Mouse (Mus musculus): Measurements from ENCODE around the gene Daam1. TPM values are rescaled to one million over a fixed set of nuclear protein-coding genes. Genes with fewer than 3 reads are reported as not detected.

Daam1 gene
- total RNA-seq, 2 experiments from 2014 or later: 66.6 to 71.9 TPM

DNA sequence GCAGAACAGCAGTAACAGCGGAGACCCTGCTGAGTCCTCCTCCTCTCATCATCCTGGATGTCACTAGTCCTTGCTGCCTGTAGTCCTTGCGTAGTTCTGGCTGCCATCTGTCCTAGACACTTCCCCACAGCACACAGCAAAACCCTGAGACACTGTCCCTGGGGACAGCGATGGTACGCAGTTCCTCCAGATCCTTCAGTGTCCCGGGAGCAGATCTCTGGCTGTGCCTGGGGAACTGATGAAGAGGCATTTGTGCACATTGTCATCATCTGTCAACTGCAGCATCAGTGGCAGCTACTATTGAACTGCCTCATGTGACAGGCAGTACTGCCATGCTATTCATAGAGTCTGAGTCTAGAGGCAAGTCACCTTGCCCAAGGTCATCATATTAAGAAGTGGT, 107.6 kb downstream of the Daam1 start:
- DNase-seq: no peak

DNA sequence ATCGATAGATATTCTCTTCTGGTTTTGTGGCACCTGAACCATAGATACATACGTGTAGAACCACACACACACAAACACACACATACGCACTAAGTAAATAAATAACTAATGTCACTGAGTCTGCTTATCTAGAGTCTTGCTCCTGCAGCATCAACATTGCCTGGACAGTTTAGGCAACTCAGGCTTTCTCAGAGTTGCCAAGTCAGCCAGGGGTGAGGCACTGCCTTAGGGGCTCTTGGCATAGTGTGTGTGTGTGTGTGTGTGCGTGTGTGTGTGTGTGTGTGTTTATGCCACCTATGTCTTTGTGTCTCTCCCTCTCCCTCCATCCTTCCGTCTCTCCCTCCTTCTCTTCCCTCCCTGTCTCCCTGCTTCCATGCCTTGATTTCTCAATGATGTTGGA, 110.4 kb downstream of the Daam1 start:
- DNase-seq: no peak

DNA sequence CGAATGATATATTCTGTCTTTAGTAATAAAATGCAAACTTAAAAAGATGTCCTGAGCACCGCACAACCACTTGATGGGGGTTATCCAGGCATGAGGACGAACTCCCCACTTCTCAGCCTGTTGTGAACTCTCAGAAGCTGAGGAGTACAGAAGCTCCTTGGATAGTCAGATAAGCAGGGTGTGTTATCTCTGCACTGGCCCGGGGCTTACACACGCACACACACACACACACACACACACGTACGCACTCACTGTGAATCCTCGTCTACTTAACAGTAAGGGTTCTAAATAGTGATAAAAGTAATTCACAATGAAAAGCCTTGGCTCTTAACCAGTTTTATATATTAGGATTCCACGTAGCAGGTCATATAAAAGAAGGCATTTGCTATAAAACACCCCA, 112.2 kb downstream of the Daam1 start:
- DNase-seq: no peak

DNA sequence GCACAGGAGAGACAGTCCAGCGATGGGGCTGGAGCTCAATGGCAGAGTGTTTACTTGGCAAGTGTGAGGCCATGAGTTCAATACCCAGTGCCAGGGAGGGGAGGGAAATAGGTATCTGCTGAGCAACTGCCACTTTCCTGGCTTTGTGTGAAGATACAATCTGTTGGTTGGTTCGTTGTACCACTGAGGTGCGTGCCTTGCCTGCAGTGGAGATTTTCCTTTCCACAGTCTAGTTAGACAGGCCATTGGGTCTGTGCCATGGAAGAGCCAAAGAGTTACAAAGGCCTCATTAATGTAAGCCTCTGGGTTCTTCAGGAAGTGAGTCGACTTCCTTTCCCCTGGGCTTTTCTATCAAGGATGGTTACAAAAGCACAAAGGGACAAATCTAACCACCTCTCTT, 112.8 kb downstream of the Daam1 start:
- DNase-seq: no peak

DNA sequence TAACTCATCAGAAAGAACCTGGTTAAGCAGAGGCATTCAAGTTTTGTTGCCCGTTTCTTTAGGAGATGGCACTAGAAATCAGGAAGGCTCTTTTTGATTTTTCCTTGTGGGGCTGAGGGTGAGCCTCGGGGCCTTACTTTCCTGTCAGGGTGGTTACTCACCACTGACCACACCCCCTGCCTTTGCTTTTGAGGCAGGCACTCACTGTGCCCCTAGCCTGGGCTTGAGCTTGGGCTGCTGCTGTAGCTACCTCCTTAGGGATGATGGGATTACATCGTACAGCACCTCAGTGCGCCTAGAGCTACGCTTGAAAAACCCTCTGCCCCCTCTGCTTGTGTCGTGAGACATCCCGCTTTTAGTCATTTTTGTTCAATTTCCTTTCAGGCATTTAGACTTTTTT, 115.0 kb downstream of the Daam1 start:
- DNase-seq: no peak

DNA sequence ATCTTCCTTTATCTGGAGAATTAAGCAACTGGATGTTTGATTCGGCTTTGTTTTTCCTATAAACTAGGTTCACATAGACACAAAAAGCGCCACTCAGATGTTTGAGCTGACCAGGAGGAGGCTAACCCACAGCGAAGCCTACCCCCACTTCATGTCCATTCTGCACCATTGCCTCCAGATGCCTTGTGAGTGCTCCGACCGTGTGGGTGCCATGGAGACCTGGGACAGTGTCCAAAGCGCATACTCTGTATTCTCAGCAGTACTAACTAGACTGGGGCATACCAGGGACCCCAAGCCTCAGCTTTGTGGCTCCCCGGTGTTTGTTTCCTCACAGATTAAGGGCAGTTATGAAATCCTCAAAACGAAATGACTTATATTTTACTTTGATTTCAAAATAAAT, 115.6 kb downstream of the Daam1 start:
- DNase-seq: no peak

DNA sequence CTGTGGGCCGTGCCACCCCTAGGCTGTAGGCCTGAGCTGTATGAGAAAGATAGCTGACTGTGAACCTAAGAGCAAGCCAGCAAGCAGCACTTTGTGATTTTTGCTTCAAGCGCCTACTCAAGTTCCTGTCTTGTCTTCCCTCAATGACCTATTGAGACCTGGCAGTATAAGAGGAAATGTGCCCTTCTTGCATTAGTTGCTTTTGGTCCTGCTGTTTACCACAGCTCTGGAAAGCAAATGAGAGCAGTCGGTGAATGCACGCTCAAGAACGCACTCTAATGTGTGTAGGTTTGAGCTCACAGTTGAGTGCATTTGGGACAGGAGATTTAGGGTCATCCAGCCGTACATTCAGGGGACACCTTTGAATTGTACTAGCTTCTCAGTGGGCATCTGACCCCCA, 118.1 kb downstream of the Daam1 start:
- no peak for DNase-seq

DNA sequence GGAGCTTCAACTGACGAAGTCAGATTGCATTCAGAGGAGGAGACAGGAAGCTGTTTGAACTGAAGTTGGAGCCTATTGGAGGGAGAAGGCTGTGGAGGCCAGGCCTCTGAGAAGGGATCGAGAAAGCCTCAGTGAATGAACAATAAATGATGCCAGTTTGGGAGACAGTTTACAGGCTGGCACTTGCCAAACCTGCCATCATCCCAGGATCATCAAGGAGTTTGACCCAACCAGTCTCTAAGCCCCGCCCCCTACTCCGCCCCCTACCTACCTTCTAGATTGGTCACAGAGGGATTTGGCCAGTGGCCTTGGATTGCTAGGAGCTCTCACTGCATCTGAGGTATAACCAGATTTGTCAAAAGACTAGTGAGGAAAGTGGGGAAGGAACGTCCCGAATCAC, 118.7 kb downstream of the Daam1 start:
- no peak for DNase-seq

DNA sequence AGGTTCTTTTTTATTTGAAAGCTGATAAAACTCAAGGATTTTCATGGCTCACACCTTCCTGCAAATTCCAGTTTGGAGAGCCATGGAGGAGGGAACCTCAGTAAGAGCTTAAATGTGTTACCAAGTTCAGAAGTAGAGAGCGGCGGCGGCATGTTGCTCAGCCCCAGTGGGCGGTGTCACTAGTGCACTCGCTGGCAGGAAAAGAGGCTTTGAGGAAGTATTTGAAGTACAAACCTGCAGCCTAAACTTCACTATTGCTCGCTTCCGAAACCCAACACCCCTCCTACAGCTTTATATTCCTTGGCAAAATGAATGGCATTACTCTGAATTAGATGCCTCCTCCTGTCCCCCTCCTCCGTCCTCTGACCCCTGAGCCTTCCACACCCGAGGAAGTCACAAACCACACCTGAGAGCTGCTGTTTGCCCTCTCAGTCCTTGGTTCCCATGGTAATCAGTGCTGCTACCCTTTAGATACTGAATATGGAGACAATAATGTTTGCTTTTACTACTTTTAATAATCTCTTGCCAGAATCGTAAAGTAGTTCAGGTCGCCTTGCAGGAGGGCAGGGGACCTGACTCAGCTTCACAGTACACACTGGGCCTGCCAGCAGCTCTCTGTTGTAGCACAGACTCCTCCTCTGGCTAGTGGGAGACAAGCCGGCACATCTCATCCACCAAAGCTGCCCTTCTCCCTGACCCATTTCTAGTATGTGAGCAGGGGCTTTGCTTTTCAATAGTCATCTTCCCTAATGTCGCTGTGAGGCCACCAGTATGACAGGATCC, 119.4 kb downstream of the Daam1 start:
- no peak for DNase-seq

DNA sequence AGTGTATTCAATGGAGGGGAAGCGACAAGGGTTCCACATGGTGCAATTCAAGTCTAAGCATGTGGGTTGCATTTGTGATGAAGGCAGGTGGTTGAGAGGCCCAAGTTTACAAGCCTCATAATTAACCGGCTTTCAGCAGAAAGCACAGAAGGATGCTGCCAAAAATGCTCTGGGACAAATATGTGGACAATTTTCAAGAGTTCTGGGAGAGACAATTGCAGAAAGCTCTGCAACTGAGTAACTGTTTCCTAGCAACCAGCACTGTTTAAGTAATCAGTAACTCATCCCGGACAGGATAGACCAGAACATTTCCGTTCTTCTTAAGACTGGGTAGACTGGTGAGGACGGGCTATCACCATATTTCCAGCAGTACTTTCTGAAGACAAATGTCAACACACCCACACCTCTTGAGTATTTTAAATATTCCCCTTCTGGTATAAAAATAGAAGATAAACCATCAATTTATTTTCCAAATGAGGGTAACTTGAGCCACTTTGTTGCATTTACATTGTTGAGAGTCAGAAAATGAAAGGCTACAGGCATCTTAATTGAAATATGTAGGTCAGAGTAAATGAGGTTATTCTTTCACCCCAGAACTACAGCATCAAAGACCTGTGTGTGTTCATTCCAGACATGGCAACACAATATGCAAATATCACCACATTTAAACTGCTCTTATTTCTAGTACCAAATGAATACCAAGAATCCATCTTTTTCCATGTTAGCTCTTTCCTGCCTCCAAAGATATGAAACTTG, 123.5 kb downstream of the Daam1 start:
- peak; percentile 59 to 62 for DNase-seq

DNA sequence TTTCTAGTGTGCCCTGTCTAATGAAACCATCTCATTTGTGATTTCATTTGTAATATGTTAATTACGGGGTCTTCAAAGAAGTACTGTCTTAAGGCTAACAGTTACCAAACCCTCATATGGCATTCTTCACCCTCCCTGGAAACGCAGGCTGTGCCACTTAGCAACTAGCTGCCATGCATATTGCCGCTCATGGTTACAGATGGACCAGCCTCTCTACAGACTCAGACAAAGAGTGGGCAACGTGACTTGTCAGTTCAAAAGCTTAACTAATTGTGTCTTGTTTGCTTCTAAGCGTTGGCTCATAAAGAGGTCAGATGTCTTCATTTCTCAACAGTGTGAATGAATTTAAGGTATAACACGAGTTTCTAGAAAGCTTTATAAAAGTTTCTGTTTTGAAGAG, 126.1 kb downstream of the Daam1 start:
- no peak for DNase-seq

DNA sequence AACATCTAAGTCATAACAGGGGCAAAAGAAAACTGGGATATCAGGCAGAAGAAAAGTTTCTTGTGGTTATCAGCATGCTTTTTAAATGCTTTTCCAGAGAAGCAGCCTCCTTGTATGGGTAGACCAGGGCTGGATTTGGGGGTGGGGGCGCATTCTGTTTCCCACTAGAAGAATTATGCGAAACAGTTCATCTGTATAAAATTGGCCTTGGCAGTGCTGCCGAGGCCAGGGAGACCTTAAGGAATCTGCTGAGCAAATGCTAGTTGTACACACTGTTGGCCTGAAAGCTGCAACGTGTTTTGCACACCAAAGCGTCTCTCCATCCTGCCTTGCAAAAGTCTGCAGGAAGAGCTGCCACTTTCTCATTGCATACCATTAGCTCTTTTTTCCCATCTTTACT, 126.6 kb downstream of the Daam1 start:
- no peak for DNase-seq

DNA sequence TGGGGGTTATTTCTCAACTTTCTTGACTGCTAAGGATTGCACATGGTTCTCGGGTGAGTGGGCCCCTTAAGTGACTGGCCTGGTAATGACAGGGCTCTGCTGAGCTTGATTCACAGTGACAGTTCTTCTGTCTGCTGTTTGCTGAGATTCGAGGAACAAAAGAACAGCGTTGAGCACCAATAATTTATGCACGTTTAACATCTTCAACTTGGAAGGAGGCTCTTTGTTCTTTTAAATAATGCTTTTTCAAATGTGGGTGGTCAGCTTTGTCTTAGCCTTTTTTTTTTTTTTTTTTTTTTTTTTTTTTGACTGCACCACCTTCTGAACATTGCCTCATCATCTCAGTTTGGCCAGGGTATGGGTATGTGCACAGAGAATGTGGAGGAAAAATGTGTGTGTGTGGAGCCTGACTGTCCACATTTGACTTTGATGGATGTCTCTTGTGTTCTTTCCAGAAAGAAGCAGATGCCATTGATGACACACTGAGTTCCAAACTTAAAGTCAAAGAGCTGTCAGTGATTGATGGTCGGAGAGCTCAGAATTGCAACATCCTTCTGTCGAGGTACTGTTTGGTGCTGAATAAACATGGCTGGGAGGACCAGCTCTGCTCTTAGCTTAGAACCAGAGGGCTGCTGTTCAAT, 128.6 kb downstream of the Daam1 start:
- no peak for DNase-seq

DNA sequence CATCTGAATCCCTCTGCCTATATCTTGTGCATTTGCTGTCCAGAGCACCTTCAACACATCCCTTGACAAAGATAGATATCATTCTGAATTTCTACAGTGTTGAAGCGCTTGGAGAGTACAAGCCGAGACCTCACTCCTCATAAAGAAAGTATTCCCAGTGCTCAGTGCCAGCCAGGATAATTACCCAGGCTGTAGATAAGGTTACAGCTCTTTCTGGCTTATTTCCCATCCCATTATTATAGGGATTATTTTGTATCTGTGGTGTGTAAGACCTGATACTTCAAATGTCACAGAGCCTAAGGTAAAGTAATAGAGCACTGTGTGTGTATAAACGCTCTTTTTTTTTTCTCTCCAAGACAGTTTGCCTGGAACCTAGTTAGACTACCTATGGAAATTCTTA, 130.8 kb downstream of the Daam1 start:
- no peak for DNase-seq

DNA sequence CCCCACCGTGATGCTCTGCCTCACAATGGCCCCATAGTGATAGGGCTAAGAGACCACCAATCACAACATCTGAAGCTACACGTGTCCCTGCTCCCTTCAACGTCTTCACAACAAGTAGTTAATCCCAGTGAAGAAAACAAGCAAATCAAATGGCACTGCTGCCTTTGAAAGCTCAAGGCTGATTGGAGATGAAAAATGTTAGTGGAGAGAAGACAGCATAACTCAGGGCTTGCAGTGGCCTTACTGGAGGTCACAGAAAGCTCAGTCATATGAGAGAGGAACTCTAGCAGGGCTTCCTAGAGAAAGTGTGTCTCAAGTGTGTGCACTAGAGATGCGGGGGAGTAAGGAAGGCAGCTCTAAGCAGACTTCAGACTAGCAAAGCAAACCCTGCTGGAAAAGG, 131.7 kb downstream of the Daam1 start:
- no peak for DNase-seq

DNA sequence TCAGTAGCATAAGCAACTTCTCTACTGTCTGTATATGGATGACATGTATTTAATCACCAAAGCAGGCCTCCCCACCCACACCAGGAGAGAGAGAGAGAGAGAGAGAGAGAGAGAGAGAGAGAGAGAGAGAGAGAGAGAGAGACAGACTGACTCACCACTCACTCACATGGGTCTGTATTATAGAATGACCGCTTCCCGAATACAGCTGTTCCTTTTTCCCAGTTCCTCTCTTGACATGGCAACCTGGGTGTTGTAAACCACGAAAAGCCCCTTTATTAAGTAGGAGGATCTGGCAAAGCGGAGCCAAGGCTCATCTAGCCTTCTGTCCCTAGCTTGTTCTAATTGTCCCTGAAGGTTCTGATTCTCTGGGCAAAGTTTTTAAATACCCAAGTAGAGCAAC, 137.7 kb downstream of the Daam1 start:
- no peak for DNase-seq

DNA sequence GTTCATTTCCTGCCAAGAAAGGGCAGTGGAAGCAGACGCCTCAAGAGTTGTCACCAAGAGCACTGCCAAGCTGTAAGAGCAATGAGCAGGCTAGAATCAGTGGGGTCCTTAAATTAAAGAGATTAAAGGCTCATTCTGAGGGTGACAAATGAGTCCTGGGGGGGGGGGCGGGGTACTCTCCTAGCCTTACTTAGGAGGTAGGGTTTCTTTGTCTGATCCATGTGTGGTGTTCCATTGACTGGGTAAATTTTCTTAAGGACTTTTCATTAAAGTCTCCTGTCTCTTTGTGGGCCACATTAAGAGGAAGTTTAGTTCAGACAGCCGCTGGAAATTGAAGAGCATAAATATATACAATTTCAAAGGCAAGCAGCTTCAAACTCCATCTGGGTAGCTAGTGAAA, 138.1 kb downstream of the Daam1 start:
- DNase-seq: no peak

DNA sequence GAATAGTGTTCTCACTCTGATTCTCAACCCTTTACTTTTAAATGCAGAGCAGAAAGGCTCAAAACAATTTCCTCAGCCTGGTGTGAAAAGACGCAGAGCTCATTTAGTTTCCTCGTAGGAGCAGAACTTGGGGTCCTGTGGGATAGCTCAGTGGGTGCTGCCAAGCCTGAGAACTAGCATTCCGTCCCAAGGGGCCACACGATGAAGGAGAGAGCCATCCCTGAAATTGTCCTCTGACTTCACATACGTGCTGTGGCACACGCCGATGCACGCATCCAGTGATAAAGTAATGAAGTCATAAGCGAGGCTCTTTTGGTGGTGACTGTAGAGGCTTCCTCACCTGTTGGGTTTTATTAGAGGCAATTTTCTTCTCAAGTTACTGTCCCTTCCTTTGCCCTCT, 138.6 kb downstream of the Daam1 start:
- DNase-seq: no peak

DNA sequence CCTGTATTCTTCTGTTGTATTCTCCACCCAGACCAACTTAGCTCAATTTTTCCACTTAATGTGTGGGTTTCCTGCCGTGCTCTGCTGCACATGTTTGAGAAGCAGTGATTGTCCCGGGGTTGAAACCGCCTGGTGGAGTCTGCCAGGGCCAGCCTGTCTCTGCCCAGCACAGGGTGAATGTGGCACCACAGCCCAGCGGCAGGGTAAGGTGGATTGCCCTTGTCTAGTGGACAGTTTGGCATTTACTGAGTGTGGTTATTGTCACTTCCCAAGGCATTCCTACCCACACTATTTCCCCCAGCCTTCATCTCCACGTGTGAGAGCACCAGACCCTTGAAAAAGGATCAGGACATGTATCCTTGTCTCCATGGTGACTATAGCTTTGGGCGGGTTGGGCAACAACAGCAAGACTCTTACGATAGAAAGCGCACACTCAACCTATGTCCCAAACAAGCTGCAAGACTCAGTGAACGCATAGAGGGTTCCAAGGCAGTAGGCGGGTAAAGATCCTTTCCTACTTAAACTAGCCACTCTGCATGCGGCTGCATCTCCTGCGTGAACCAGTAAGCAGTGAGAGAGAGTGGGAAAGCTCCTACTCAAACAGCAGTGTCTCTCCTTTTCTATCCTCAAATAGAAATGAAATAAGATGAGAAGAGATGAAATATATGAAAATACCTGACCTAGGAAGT, 139.2 kb downstream of the Daam1 start:
- DNase-seq: no peak

DNA sequence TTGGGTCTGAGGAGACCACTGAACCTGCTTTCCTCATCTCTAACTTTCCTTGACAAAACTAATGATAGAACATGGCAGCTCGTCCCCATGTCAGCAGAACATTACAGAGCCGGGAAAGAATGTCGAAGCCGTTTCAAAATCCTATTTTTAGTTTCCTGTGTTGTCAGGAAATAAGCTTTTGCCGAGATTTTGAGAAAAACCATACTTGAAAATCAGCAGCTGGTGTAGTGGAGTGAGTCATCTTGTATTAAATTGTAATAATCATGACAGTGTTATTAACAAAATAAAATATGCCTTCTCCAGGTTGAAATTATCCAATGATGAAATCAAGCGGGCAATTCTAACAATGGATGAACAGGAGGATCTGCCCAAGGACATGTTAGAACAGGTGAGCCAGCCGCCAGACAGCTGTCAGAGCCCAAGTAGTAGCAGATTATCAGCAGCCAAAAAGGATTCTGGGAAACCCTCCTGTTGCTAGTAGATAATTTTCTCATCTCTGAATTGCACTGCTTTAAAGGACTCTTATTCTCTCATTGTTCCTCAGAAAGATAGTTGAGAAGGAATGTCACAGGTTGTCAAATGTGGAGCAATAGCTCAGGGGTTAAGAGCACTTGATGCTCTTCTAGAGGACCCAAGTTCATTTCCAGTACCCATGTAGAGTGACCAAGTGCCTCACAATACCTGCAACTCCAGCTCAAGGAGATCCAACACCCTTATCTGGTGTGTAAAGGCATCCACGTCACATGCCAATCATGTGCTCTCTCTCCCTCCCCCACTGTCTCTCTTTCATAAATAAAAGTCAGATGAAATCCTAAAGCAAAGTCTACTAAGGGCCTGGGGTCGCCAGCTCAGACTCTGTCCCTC, 140.1 kb downstream of the Daam1 start:
- no peak for DNase-seq

DNA sequence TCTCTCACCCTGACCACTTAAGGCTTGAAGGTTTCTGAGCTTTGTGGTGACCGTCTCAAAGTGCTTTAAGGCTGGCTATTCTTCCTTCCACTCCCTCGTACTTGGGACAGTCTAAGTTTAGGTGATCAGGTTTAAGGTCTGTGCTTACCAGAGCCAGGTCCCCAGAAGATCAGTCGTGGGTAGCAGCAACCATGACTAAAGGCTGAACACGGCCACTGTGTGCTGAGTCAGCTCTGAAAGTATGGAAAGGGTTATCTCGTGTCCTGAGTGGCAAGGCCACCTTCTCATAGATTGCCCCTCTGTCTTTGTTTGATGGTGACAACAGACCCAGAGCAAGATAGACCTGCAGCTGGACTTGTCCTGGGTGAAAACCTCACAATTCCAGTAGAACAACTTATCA, 141.2 kb downstream of the Daam1 start:
- DNase-seq: no peak

DNA sequence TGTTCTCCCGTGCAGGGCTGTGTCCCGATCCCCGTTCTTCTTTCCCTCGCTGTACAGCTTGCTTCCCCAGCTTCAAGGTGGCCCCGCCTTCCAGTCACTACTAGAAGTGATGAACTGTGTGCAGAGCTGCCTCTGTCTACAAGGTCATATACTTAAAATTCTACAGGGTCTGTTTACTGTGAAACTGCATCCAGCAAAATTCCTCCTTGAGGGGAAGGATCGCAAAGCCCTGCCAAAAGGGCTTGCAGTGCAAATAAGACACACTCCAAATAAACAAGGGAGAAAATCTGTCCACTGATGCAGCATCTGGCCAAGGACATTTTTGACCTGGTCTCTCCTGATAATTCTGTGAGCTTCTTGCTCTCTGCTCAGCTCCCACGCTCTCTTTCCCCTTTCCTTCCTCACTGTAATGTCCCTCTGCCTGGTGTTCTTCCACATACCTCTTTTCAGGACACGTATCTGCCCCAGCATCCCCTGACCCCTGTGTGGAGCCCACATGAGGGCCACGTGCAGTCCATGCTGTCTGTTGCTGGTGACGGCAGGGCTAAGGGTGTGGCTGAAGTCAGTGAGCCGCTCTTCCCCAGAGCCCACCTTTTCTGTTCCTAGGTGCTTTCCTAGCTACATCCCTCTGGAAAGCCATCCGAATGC, 141.9 kb downstream of the Daam1 start:
- no peak for DNase-seq

Data from layer of hippocampus, postnatal 36 days (tissue).